Mouse (Mus musculus): ENCODE measurements around the gene Wdr18. TPM values are rescaled to one million over a fixed set of nuclear protein-coding genes. Genes with fewer than 3 reads are reported as not detected.

Wdr18 gene
- polyA plus RNA-seq (2012; ENCODE audit: insufficient read depth, insufficient read length, missing spikeins), result 32.2 and 35.8 TPM in 2 replicates

DNA sequence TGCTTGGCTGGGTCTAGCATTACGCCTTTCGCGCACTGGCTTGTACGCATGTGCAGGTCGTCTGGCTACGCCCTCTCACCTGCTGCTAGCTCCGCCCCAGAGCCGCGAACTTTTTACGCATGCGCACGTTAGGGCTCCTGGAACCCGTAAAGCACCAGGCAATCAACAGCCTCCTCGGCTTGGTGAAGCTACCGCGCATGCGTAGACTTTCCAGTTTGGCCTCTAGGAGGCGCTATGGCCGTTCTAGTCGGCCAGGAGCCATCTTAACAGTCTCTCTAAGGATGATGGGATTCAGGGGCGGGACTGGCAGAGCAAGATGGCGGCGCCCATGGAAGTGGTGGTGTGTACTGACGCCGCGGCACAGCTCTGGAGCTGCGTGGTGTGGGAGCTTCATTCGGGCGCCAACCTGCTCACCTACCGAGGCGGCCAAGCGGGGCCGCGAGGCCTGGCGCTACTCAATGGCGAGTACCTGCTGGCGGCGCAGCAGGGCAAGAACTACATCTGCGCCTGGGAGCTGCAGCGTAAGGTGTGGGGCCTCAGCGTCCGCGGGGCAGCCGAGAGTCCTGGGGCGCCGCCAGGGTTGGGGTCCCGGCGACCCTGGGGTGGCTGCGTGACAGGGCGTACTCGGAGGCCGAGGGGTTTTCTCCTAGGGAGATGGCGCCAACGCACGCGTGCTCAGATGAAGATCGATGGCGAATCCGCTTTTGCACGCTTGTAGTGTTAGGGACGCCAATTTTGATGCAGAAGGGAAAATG, at the start of gene Wdr18:
Gene Wdr18, plus strand, starts transcription at position 306 of the 755 bp plus-strand sequence.
- Histone ChIP-seq H3K4me1 (ENCODE audit: control insufficient read depth, insufficient read depth, low read length) (peaks cover 5% of the 10 kb centered on the region), H3K4me3 (ENCODE audit: insufficient read depth, low read length) (peak within 1 kb of the TSS; percentile 70), H3K27ac (ENCODE audit: insufficient read depth, low read depth, low read length) (peak within 1 kb of the TSS; percentile 78)
- TF ChIP-seq CTCF (IDR thresholded peaks at IDR 0.05; ENCODE audit: low read depth, low read length) (peak; percentile 52; the same call in 1 of the 2 replicates), POLR2A (IDR thresholded peaks at IDR 0.05; ENCODE audit: borderline replicate concordance, low read depth, low read length) (no peak)

DNA sequence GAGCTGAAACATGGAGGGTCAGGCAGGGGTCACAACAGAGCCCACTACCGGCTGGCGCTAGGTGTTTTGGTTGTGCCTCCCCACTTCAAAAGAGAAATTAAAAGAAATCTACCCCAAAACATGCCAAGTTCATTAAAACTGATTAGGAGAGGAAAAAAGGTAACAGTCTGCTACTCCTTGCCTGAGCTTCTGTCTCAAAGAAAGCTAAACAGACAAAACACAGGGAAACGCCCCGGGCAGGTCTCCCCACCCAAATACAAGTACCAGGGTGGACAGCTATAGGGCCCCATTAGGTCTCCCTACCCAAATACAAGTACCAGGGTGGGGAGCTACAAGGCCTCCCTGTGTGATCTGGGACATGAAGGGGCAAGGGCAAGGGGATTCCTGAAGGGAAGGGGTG, 49.4 kb upstream of the Wdr18 start, which contains the start of gene Gm26602:
Gene Gm26602, plus strand, starts transcription at position 301 of the 400 bp plus-strand sequence.
- Histone ChIP-seq H3K4me3 (ENCODE audit: insufficient read depth, low read length) (no peak within 1 kb of the TSS), H3K4me1 (ENCODE audit: control insufficient read depth, insufficient read depth, low read length) (peaks cover 11% of the 10 kb centered on the region), H3K27ac (ENCODE audit: insufficient read depth, low read depth, low read length) (no peak within 1 kb of the TSS)
- no peak for TF ChIP-seq CTCF (IDR thresholded peaks at IDR 0.05; ENCODE audit: low read depth, low read length)
- no peak for TF ChIP-seq POLR2A (IDR thresholded peaks at IDR 0.05; ENCODE audit: borderline replicate concordance, low read depth, low read length)

DNA sequence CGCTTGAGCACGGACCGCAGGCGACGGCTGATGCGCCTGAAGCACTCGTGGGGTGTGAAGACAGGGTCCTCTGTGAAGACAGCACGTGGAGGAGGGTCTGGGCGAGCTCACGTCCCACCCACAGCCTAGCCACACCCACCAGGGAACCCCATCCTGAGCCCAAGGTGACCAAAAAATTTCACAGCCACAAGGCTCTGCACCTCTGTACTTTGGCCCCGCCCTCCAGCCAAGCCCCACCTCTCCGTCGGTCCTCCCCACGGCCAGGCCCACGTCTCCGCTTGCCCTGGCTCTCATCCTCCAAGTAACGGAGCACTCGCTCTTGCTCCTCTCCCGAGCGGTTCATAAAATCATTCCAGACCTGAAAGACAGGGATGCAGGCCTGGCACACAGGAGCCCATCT, 47.5 kb upstream of the Wdr18 start:
- Histone ChIP-seq H3K4me3 (ENCODE audit: insufficient read depth, low read length) (no peak overlapping the region), H3K27ac (ENCODE audit: insufficient read depth, low read depth, low read length) (no peak overlapping the region), H3K4me1 (ENCODE audit: control insufficient read depth, insufficient read depth, low read length) (peaks cover 17% of the 10 kb centered on the region)
- TF ChIP-seq POLR2A (IDR thresholded peaks at IDR 0.05; ENCODE audit: borderline replicate concordance, low read depth, low read length), result no peak
- TF ChIP-seq CTCF (IDR thresholded peaks at IDR 0.05; ENCODE audit: low read depth, low read length), result no peak

DNA sequence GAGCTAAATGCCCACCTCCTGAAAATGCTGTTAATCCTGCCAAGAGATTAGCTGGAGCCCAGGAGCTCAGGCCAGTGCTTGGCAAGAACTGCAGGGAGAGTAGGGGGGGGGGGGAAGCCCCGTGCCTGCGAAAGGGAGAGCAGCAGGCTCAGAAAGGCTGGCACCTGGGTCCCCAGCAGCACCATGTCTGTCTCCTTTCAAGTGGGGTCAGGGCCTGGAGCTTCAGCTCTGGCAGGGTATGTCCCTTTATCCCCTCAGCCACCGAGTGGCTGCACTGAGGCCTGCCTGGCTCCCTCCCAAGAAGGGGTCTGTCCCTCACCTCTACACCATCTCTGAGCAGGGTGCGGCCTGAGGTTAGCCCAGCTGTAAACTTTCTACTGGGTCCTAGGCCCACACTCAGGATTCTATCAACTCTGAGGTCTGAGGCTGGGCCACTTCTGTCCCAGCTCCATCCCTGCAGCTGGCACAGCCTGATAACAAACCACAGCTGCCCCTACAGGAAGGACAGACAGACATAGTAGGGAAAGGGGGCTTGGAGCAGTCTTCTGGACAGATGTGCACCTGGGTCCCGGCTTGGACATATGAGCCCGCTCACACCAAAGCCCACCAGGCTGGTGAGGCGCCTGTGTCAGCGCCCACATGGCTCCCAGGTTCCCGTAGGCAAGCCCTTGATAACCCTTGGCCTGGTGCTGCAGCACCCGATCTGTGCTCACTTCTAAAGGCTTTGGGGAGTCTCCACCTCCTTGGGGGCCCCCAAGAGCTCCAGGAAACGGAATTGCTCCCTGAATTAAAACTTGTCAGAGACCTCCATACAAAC, 45.6 kb upstream of the Wdr18 start:
- no peak overlapping the region for H3K4me3 ChIP-seq (ENCODE audit: insufficient read depth, low read length)

GRCm38 (mm10) chr10:79914948-79915596, 44.9 kb upstream of the Wdr18 start:
- no peak for TF ChIP-seq POLR2A (IDR thresholded peaks at IDR 0.05; ENCODE audit: borderline replicate concordance, low read depth, low read length)
- no peak for TF ChIP-seq CTCF (IDR thresholded peaks at IDR 0.05; ENCODE audit: low read depth, low read length)
- no peak overlapping the region for H3K4me3 ChIP-seq (ENCODE audit: insufficient read depth, low read length)
- no peak overlapping the region for H3K27ac ChIP-seq (ENCODE audit: insufficient read depth, low read depth, low read length)
- H3K4me1 ChIP-seq (ENCODE audit: control insufficient read depth, insufficient read depth, low read length), result peaks cover 10% of the 10 kb centered on the region

More for the DNA sequence above, 45.6 kb upstream of the Wdr18 start:
- Histone ChIP-seq H3K27ac (ENCODE audit: insufficient read depth, low read depth, low read length) (no peak overlapping the region), H3K4me1 (ENCODE audit: control insufficient read depth, insufficient read depth, low read length) (peaks cover 15% of the 10 kb centered on the region)
- TF ChIP-seq CTCF (IDR thresholded peaks at IDR 0.05; ENCODE audit: low read depth, low read length) (no peak), POLR2A (IDR thresholded peaks at IDR 0.05; ENCODE audit: borderline replicate concordance, low read depth, low read length) (no peak)

DNA sequence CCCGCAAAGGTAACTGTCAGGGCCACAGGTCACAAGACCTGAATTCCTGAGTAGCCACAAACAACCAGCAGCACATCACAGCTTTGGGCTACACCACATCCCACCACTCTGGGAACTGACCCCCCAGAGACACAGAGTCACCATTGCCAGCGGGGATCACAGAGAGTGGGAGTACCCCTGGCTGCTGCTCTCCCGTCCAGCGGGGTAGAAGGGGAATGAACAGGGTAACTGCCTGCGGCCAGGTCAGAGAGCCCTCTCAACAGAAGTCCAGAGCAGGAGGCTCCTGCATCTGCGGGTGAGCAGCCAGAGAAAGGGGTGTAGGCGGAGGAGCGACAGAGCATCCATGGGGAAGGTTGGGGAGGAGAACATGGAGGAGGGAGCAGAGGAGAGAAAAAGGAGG, 43.9 kb upstream of the Wdr18 start:
- H3K4me1 ChIP-seq (ENCODE audit: control insufficient read depth, insufficient read depth, low read length), result peaks cover 10% of the 10 kb centered on the region
- no peak overlapping the region for H3K27ac ChIP-seq (ENCODE audit: insufficient read depth, low read depth, low read length)
- TF ChIP-seq POLR2A (IDR thresholded peaks at IDR 0.05; ENCODE audit: borderline replicate concordance, low read depth, low read length) (no peak), CTCF (IDR thresholded peaks at IDR 0.05; ENCODE audit: low read depth, low read length) (no peak)
- peak overlapping the region; percentile 98 for H3K4me3 ChIP-seq (ENCODE audit: insufficient read depth, low read length)

DNA sequence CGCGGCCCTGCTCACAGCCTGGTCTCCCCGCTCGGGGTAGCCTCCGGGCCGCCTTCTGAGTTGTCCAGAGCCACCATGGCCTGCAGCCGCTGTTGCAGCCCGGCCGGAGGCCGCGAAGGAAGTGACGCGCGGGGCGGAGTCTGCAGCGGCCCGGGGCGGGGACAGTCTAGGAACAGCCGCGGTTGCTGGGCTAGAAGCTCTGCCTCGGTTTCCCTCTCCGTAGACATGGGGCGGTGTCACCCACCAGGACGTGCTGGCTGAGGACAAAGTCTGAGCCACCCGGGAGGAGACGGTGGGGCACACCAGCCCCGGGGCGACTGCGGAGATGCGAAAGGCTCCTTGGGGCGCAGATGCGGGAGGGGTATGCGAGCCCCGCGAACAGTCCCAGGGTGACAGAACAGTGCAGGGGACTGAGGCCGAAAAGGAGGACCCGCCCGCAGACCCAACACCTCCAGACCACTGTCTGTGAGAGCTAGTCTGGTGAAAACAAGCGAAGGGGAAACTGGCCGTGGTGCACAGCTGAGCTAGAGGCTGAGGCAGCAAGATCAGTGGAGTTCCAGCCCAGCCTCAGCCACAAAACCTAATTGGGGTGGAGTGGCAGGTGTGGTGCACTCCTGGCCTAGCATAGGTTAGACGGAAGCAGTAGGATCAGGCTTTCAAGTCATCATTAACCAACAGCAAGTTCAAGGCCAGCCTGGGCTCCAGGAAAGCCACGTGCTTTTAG, 43.0 kb upstream of the Wdr18 start, which contains the start of gene Kiss1r:
Gene Kiss1r, plus strand, starts transcription at position 164 of the 724 bp plus-strand sequence.
- Histone ChIP-seq H3K4me1 (ENCODE audit: control insufficient read depth, insufficient read depth, low read length) (peaks cover 10% of the 10 kb centered on the region), H3K4me3 (ENCODE audit: insufficient read depth, low read length) (peak within 1 kb of the TSS; percentile 98), H3K27ac (ENCODE audit: insufficient read depth, low read depth, low read length) (peak within 1 kb of the TSS; percentile 44)
- peak; percentile 54; the same call in 1 of the 2 replicates for TF ChIP-seq POLR2A (IDR thresholded peaks at IDR 0.05; ENCODE audit: borderline replicate concordance, low read depth, low read length)
- TF ChIP-seq CTCF (IDR thresholded peaks at IDR 0.05; ENCODE audit: low read depth, low read length), result no peak

DNA sequence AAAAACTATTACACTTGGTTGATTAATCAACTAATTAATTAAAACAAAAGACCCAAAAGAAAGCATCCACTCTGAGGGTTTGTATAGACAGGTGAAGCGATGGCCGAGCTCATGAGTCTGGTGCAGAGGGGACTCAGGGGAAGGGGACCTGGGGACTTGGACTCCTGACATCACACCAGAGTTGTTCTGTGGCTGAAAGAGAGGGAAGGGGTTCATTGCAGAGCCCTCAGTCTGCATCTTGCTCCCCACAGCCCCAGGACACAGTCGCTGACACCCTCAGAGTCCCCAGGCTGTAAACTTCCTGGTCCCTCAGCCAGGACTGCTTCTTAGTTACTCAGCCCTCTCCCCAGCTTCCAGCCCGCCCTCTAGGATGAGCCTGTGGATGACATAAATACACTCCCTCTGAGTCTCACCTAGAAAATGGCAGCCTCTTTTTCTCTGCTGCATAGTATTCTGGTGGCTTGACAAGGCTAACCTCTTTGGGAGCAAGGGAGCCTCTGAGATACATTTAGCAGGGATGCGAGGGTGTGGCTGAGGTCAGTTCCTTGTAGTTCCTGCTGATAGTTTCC, 42.3 kb upstream of the Wdr18 start:
- Histone ChIP-seq H3K27ac (ENCODE audit: insufficient read depth, low read depth, low read length) (no peak overlapping the region), H3K4me1 (ENCODE audit: control insufficient read depth, insufficient read depth, low read length) (peaks cover 10% of the 10 kb centered on the region), H3K4me3 (ENCODE audit: insufficient read depth, low read length) (peak overlapping the region; percentile 98; the same call in 1 of the 2 replicates)
- TF ChIP-seq POLR2A (IDR thresholded peaks at IDR 0.05; ENCODE audit: borderline replicate concordance, low read depth, low read length) (no peak), CTCF (IDR thresholded peaks at IDR 0.05; ENCODE audit: low read depth, low read length) (no peak)
